Mouse (Mus musculus): ENCODE measurements around the gene Tmem63a. TPM values are rescaled to one million over a fixed set of nuclear protein-coding genes. Genes with fewer than 3 reads are reported as not detected.

The Tmem63a gene
- polyA plus RNA-seq, 1 experiment from 2014 or later, result 9.3 TPM

DNA sequence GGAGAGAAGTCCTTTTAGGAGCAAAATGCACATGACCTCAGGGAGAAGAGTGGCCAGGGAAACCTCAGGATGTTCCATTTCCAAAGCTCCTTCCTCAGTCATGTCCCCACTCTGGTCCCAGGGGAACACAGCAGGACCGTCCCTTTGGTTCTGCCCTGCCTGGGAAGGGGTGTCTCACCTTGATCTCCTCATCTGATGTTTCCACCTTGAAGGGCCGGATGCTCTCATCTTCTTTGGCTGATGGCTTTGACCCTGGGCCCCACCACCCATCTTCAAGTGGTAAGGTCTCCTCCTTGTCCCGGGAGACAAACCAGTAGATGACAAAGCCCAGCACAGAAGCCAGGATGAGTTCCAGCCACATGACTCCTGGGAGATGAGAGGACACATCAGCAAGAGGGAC lies 59.5 kb downstream of the Tmem63a start:
- 69% methylated on average over 3 of the region's 3 CpGs for WGBS
- ATAC-seq (ENCODE audit: insufficient number of reproducible peaks, insufficient read depth, low FRiP score, low read depth), result no peak

DNA sequence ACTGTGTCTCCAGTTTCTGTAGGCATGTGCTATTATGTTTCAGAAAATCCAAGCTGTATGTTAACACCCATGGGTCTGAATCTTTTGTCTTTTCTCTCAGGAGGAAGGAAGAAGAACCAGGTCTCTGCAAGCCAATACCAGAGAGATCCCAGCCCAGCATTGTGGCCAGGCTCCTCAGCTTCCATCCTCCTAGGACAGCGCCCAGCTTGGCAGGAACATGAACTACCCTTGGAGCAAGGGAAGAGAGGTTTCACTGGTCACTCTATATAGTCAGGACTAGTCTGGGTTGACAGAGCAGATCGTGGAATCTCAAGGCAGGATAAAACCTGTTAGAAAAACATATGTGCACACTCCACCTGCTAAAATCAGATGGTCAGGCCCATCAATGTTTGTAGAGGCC lies 61.6 kb downstream of the Tmem63a start:
- Histone ChIP-seq H3K4me3 (ENCODE audit: control insufficient read depth in 1 of 2, insufficient read depth in 1 of 2, low read depth in 1 of 2, low read length in 2 of 2) (no peak overlapping the region), H3K9me3 (ENCODE audit: control insufficient read depth, low read length) (no peaks in the 10 kb centered on the region), H3K4me1 (ENCODE audit: control insufficient read depth in 2 of 2, insufficient read depth in 2 of 2, low read length in 2 of 2) (peaks cover 0 to 9% of the 10 kb centered on the region in 2 experiments; a peak in 3 of 4 replicates), H3K36me3 (ENCODE audit: control insufficient read depth, insufficient read depth, low read length) (no peaks in the 10 kb centered on the region), H3K27ac (replicated peaks in 1 of 2; ENCODE audit: control insufficient read depth in 1 of 2, insufficient read depth in 1 of 2, low read depth in 2 of 2, low read length in 2 of 2) (no peak overlapping the region), H3K4me2 (ENCODE audit: low read length) (no peak overlapping the region), H3K27me3 (ENCODE audit: control insufficient read depth, insufficient read depth, low read length) (no peaks in the 10 kb centered on the region), H3K9ac (ENCODE audit: low read length) (no peak overlapping the region)
- no peak for ATAC-seq (ENCODE audit: insufficient number of reproducible peaks, insufficient read depth, low FRiP score, low read depth)
- WGBS, result 77% methylated on average over 2 of the region's 2 CpGs

More for the DNA sequence above, 59.5 kb downstream of the Tmem63a start:
- Histone ChIP-seq H3K27me3 (ENCODE audit: control insufficient read depth, insufficient read depth, low read length) (no peaks in the 10 kb centered on the region), H3K36me3 (ENCODE audit: control insufficient read depth, insufficient read depth, low read length) (no peaks in the 10 kb centered on the region), H3K9ac (ENCODE audit: low read length) (no peak overlapping the region), H3K27ac (replicated peaks in 1 of 2; ENCODE audit: control insufficient read depth in 1 of 2, insufficient read depth in 1 of 2, low read depth in 2 of 2, low read length in 2 of 2) (no peak overlapping the region), H3K4me1 (ENCODE audit: control insufficient read depth in 2 of 2, insufficient read depth in 2 of 2, low read length in 2 of 2) (peaks cover 0 to 9% of the 10 kb centered on the region in 2 experiments; a peak in 3 of 4 replicates), H3K9me3 (ENCODE audit: control insufficient read depth, low read length) (no peaks in the 10 kb centered on the region), H3K4me2 (ENCODE audit: low read length) (no peak overlapping the region), H3K4me3 (ENCODE audit: control insufficient read depth in 1 of 2, insufficient read depth in 1 of 2, low read depth in 1 of 2, low read length in 2 of 2) (no peak overlapping the region)

DNA sequence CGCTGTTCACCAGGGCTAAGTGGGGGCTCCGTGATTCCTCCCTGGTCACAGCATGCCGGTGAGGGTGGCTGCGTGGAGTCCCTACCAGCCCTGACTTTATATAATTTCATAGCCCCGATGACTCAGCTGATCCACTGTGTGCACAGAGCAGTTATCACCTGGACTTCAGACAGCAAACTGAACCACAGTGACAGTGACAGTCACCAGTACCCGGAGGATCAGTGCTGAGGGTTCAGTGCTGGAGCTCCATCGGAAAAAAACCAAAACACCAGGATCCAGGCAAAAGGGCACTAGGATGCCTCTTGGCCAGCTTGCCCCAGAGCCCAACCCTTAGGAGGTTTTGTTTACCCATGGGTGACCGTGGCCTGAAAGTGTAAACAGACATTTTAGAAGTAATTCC lies 63.2 kb downstream of the Tmem63a start:
- WGBS, result 76% methylated on average over 8 of the region's 8 CpGs
- ATAC-seq (ENCODE audit: insufficient number of reproducible peaks, insufficient read depth, low FRiP score, low read depth), result no peak
- Histone ChIP-seq H3K4me2 (ENCODE audit: low read length) (no peak overlapping the region), H3K4me3 (ENCODE audit: control insufficient read depth in 1 of 2, insufficient read depth in 1 of 2, low read depth in 1 of 2, low read length in 2 of 2) (no peak overlapping the region), H3K27ac (replicated peaks in 1 of 2; ENCODE audit: control insufficient read depth in 1 of 2, insufficient read depth in 1 of 2, low read depth in 2 of 2, low read length in 2 of 2) (no peak overlapping the region), H3K9ac (ENCODE audit: low read length) (no peak overlapping the region), H3K27me3 (ENCODE audit: control insufficient read depth, insufficient read depth, low read length) (no peaks in the 10 kb centered on the region), H3K4me1 (ENCODE audit: control insufficient read depth in 2 of 2, insufficient read depth in 2 of 2, low read length in 2 of 2) (peaks cover 5 to 12% of the 10 kb centered on the region in 2 experiments), H3K9me3 (ENCODE audit: control insufficient read depth, low read length) (no peaks in the 10 kb centered on the region), H3K36me3 (ENCODE audit: control insufficient read depth, insufficient read depth, low read length) (no peaks in the 10 kb centered on the region)

DNA sequence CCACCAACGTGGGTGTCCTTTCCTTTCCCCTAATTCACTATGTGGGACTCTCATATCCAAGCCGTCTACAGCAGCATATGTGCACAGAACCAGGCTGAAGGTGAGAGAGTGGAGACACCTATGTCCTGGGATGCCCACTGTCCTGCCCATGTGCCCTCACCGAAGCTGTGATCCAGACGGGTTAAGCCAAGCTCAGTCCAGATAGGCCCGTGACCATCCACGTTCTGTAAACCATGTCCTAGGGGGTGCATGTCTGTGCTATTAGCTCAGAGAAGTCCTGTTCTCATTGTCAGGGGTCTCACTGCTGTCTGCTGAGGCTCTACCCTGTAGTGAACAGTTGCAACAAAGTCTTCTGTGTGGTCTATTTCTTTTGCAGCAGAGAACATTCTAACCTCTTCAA lies 65.7 kb downstream of the Tmem63a start:
- 76% methylated on average over 6 of the region's 6 CpGs for WGBS
- Histone ChIP-seq H3K9me3 (ENCODE audit: control insufficient read depth, low read length) (no peaks in the 10 kb centered on the region), H3K36me3 (ENCODE audit: control insufficient read depth, insufficient read depth, low read length) (no peaks in the 10 kb centered on the region), H3K4me1 (ENCODE audit: control insufficient read depth in 2 of 2, insufficient read depth in 2 of 2, low read length in 2 of 2) (peaks cover 5 to 9% of the 10 kb centered on the region in 2 experiments), H3K27me3 (ENCODE audit: control insufficient read depth, insufficient read depth, low read length) (no peaks in the 10 kb centered on the region), H3K4me3 (ENCODE audit: control insufficient read depth in 1 of 2, insufficient read depth in 1 of 2, low read depth in 1 of 2, low read length in 2 of 2) (no peak overlapping the region), H3K9ac (ENCODE audit: low read length) (no peak overlapping the region), H3K27ac (replicated peaks in 1 of 2; ENCODE audit: control insufficient read depth in 1 of 2, insufficient read depth in 1 of 2, low read depth in 2 of 2, low read length in 2 of 2) (no peak overlapping the region), H3K4me2 (ENCODE audit: low read length) (no peak overlapping the region)
- no peak for ATAC-seq (ENCODE audit: insufficient number of reproducible peaks, insufficient read depth, low FRiP score, low read depth)

DNA sequence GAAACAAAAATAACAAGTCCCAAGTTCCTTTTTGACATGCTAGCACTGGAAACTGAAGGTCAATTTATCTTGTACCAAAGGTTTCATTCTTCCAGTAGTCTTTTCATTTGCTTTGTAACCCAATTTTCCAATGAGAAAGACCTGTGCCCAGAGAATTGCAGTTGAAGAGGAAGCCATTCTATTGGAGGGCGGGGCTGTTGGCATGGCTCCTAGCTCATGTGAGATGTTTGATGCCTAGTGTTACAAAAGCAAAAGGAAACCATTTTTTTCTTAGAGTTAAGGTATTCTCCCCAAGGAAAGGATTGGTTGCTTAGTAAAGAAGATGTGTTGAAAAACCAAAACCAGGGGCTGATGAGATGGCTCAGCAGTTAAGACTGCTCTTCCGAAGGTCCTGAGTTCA lies 66.1 kb downstream of the Tmem63a start:
- Histone ChIP-seq H3K4me2 (ENCODE audit: low read length) (no peak overlapping the region), H3K36me3 (ENCODE audit: control insufficient read depth, insufficient read depth, low read length) (no peaks in the 10 kb centered on the region), H3K27me3 (ENCODE audit: control insufficient read depth, insufficient read depth, low read length) (no peaks in the 10 kb centered on the region), H3K9ac (ENCODE audit: low read length) (no peak overlapping the region), H3K27ac (replicated peaks in 1 of 2; ENCODE audit: control insufficient read depth in 1 of 2, insufficient read depth in 1 of 2, low read depth in 2 of 2, low read length in 2 of 2) (no peak overlapping the region), H3K4me1 (ENCODE audit: control insufficient read depth in 2 of 2, insufficient read depth in 2 of 2, low read length in 2 of 2) (peaks cover 5 to 9% of the 10 kb centered on the region in 2 experiments), H3K9me3 (ENCODE audit: control insufficient read depth, low read length) (no peaks in the 10 kb centered on the region), H3K4me3 (ENCODE audit: control insufficient read depth in 1 of 2, insufficient read depth in 1 of 2, low read depth in 1 of 2, low read length in 2 of 2) (no peak overlapping the region)
- ATAC-seq (ENCODE audit: insufficient number of reproducible peaks, insufficient read depth, low FRiP score, low read depth), result no peak
- 90% methylated on average over 2 of the region's 2 CpGs for WGBS

DNA sequence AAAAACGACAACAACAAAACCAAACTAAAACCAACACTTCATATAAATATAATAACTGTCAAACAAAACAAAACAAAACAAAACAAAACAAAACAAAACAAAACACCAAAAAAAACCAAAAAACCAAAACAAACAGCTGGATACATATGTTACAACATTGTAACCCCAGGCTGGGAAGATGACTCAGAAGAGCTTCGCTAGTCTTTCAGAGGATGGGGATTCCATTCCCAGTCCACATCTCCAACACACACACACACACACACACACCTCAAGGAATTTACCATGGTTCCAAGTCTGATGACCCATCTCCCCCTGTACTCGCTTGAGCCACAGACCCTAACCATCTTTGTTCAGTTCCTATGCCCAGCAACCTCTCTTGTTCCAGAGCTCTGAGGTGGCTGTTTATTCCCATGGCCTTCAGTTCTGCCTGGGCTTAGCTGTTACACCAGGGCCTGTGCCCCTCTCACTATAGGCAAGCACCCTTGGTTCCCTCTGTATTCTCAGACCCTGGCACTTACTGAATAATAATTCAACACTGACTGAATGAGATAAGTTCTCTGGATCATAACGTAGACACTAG lies 67.0 kb downstream of the Tmem63a start:
- no peak for ATAC-seq (ENCODE audit: insufficient number of reproducible peaks, insufficient read depth, low FRiP score, low read depth)
- no peak overlapping the region for H3K27ac ChIP-seq (replicated peaks in 1 of 2; ENCODE audit: control insufficient read depth in 1 of 2, insufficient read depth in 1 of 2, low read depth in 2 of 2, low read length in 2 of 2)
- 83% methylated on average over 4 of the region's 4 CpGs for WGBS
- no peak overlapping the region for H3K4me2 ChIP-seq (ENCODE audit: low read length)
- peaks cover 5 to 9% of the 10 kb centered on the region in 2 experiments for H3K4me1 ChIP-seq (ENCODE audit: control insufficient read depth in 2 of 2, insufficient read depth in 2 of 2, low read length in 2 of 2)
- no peaks in the 10 kb centered on the region for H3K27me3 ChIP-seq (ENCODE audit: control insufficient read depth, insufficient read depth, low read length)
- no peak overlapping the region for H3K4me3 ChIP-seq (ENCODE audit: control insufficient read depth in 1 of 2, insufficient read depth in 1 of 2, low read depth in 1 of 2, low read length in 2 of 2)
- H3K36me3 ChIP-seq (ENCODE audit: control insufficient read depth, insufficient read depth, low read length), result no peaks in the 10 kb centered on the region
- H3K9me3 ChIP-seq (ENCODE audit: control insufficient read depth, low read length), result no peaks in the 10 kb centered on the region
- no peak overlapping the region for H3K9ac ChIP-seq (ENCODE audit: low read length)

DNA sequence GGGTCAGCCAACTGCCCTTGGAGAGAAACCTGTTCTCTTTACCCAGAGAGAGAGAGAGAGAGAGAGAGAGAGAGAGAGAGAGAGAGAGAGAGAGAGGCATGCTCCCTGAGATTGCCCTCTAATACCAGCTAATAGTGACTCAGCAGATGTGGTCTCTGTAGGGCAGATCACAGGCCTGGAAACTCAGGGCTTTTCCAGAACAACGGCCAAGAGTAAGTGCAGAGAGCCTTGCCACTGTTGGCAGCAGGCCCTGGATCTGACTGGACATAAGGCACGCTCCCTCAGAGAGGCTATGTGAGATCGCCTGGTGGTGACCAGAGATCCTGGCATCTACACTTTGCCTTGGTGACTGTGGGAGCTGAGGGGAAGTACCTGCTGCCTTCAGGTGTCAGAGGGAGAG lies 67.6 kb downstream of the Tmem63a start:
- H3K36me3 ChIP-seq (ENCODE audit: control insufficient read depth, insufficient read depth, low read length), result no peaks in the 10 kb centered on the region
- 29% methylated on average over 3 of the region's 3 CpGs for WGBS
- no peaks in the 10 kb centered on the region for H3K9me3 ChIP-seq (ENCODE audit: control insufficient read depth, low read length)
- peak; percentile 75; the same call in 1 of the 2 replicates for ATAC-seq (ENCODE audit: insufficient number of reproducible peaks, insufficient read depth, low FRiP score, low read depth)
- H3K27ac ChIP-seq (replicated peaks in 1 of 2; ENCODE audit: control insufficient read depth in 1 of 2, insufficient read depth in 1 of 2, low read depth in 2 of 2, low read length in 2 of 2), result peak overlapping the region in 1 of 2 experiments; percentile 21; a peak in 2 of 4 replicates
- H3K27me3 ChIP-seq (ENCODE audit: control insufficient read depth, insufficient read depth, low read length), result no peaks in the 10 kb centered on the region
- no peak overlapping the region for H3K9ac ChIP-seq (ENCODE audit: low read length)
- H3K4me3 ChIP-seq (ENCODE audit: control insufficient read depth in 1 of 2, insufficient read depth in 1 of 2, low read depth in 1 of 2, low read length in 2 of 2), result no peak overlapping the region
- H3K4me2 ChIP-seq (ENCODE audit: low read length), result no peak overlapping the region
- H3K4me1 ChIP-seq (ENCODE audit: control insufficient read depth in 2 of 2, insufficient read depth in 2 of 2, low read length in 2 of 2), result peaks cover 5 to 9% of the 10 kb centered on the region in 2 experiments
